Mouse (Mus musculus) limb, embryonic 13.5 days (tissue): Measurements from ENCODE around the gene Cdh6. TPM values are rescaled to one million over a fixed set of nuclear protein-coding genes. Genes with fewer than 3 reads are reported as not detected.

Experiments
- ATAC-seq: fragments of 200-750 bp; cut with Nextera tagmentation; 2 replicates; pipeline ENCODE4 v1.8.0; 2017; ENCODE audit warnings: low read depth, moderate number of reproducible peaks, moderate TSS enrichment; ENCODE audit not compliant: low FRiP score
- H3K27ac ChIP-seq: fragments of 300-500 bp; sonication (generic); 2 replicates; pipeline ENCODE4 v1.5.1; 2015; ENCODE audit warnings: inconsistent platforms, mild to moderate bottlenecking, moderate library complexity
- H3K27me3 ChIP-seq: fragments of 300-500 bp; sonication (generic); 2 replicates; pipeline ENCODE4 v1.6.1; 2015; ENCODE audit warnings: mild to moderate bottlenecking, inconsistent platforms
- H3K36me3 ChIP-seq: fragments of 300-500 bp; sonication (generic); 2 replicates; pipeline ENCODE4 v1.6.1; 2015; ENCODE audit warnings: inconsistent platforms, mild to moderate bottlenecking, moderate library complexity
- H3K4me1 ChIP-seq: fragments of 300-500 bp; sonication (generic); 2 replicates; pipeline ENCODE4 v1.6.1; 2015; ENCODE audit warnings: inconsistent platforms
- H3K4me2 ChIP-seq: fragments of 300-500 bp; sonication (generic); replicated peaks from 2 replicates; pipeline ENCODE4 v1.6.1; 2015; ENCODE audit warnings: inconsistent platforms, mild to moderate bottlenecking, moderate library complexity
- H3K4me3 ChIP-seq: fragments of 300-500 bp; sonication (generic); 2 replicates; pipeline ENCODE4 v1.5.1; 2015; ENCODE audit warnings: moderate library complexity, mild to moderate bottlenecking, inconsistent platforms
- H3K9ac ChIP-seq: fragments of 300-500 bp; sonication (generic); 2 replicates; pipeline ENCODE4 v1.6.1; 2015; ENCODE audit warnings: mild to moderate bottlenecking, inconsistent platforms
- H3K9me3 ChIP-seq: fragments of 300-500 bp; sonication (generic); 2 replicates; pipeline ENCODE4 v1.6.1; 2016; ENCODE audit warnings: inconsistent platforms
- WGBS: fragments of 180-500 bp; shearing (Covaris S2); methylation state at CpG from one replicate; pipeline ENCODE4 v1.1.7; 2015; 5-methylcytosine and 5-hydroxymethylcytosine counted together
- polyA plus RNA-seq: library from polyadenylated mRNA; unstranded; fragments of >200 nt; fragmentation: Nextera tagmentation; extraction: Ambion mirVana; gene quantifications from 2 replicates; pipeline ENCODE4 v1.2.1, GENCODE M21; 2015

Gene Cdh6
- 13.3 and 14.3 TPM in 2 replicates for polyA plus RNA-seq

- Histone ChIP-seq H3K4me3 (peak within 1 kb of the TSS; percentile 58), H3K27ac (peak within 1 kb of the TSS; percentile 66), H3K27me3 (peaks cover 27% of the 10 kb centered on the region), H3K9me3 (no peaks in the 10 kb centered on the region), H3K4me2 (peak within 1 kb of the TSS; percentile 90), H3K36me3 (no peaks in the 10 kb centered on the region), H3K9ac (peak within 1 kb of the TSS; percentile 74), H3K4me1 (peaks cover 19% of the 10 kb centered on the region)
- under 1% methylated on average over 41 of the region's 42 CpGs for WGBS
- peak; percentile 79 for ATAC-seq
Observed at GRCm38 (mm10) chr15:13173071-13173778, at the start of gene Cdh6. Cdh6 (minus strand) TSS chr15:13173675.

GRCm38 (mm10) chr15:13219727-13220454 is 46.4 kb upstream of the Cdh6 start:
- Histone ChIP-seq H3K4me1 (no peaks in the 10 kb centered on the region), H3K4me2 (no peak overlapping the region), H3K9me3 (no peaks in the 10 kb centered on the region), H3K27ac (no peak overlapping the region), H3K9ac (no peak overlapping the region), H3K36me3 (no peaks in the 10 kb centered on the region), H3K27me3 (no peaks in the 10 kb centered on the region), H3K4me3 (no peak overlapping the region)
- ATAC-seq = no peak
- WGBS = 70% methylated on average over 9 of the region's 9 CpGs

GRCm38 (mm10) chr15:13217800-13218199 is 44.3 kb upstream of the Cdh6 start:
- 86% methylated on average over 3 of the region's 3 CpGs for WGBS
- no peak overlapping the region for H3K4me2 ChIP-seq
- no peaks in the 10 kb centered on the region for H3K36me3 ChIP-seq
- H3K9ac ChIP-seq = no peak overlapping the region
- no peaks in the 10 kb centered on the region for H3K9me3 ChIP-seq
- no peak for ATAC-seq
- H3K4me1 ChIP-seq = no peaks in the 10 kb centered on the region
- no peak overlapping the region for H3K4me3 ChIP-seq
- no peaks in the 10 kb centered on the region for H3K27me3 ChIP-seq
- H3K27ac ChIP-seq = no peak overlapping the region

GRCm38 (mm10) chr15:13217161-13217560 is 43.7 kb upstream of the Cdh6 start:
- no peak for ATAC-seq
- Histone ChIP-seq H3K4me2 (no peak overlapping the region), H3K36me3 (no peaks in the 10 kb centered on the region), H3K27ac (no peak overlapping the region), H3K4me3 (no peak overlapping the region), H3K27me3 (no peaks in the 10 kb centered on the region), H3K9me3 (no peaks in the 10 kb centered on the region), H3K9ac (no peak overlapping the region), H3K4me1 (no peaks in the 10 kb centered on the region)
- WGBS = 93% methylated on average over 1 of the region's 1 CpGs

GRCm38 (mm10) chr15:13212956-13213355 is 39.5 kb upstream of the Cdh6 start:
- ATAC-seq = no peak
- Histone ChIP-seq H3K36me3 (no peaks in the 10 kb centered on the region), H3K27me3 (no peaks in the 10 kb centered on the region), H3K4me1 (no peaks in the 10 kb centered on the region), H3K4me3 (no peak overlapping the region), H3K27ac (no peak overlapping the region), H3K4me2 (no peak overlapping the region), H3K9ac (no peak overlapping the region), H3K9me3 (no peaks in the 10 kb centered on the region)
- WGBS = 92% methylated on average over 1 of the region's 1 CpGs

GRCm38 (mm10) chr15:13212027-13212685 is 38.7 kb upstream of the Cdh6 start:
- Histone ChIP-seq H3K36me3 (no peaks in the 10 kb centered on the region), H3K4me3 (no peak overlapping the region), H3K9ac (no peak overlapping the region), H3K4me2 (no peak overlapping the region), H3K27ac (no peak overlapping the region), H3K4me1 (no peaks in the 10 kb centered on the region), H3K27me3 (no peaks in the 10 kb centered on the region), H3K9me3 (no peaks in the 10 kb centered on the region)
- WGBS = 47% methylated on average over 4 of the region's 4 CpGs
- ATAC-seq = no peak

GRCm38 (mm10) chr15:13210186-13210585 is 36.7 kb upstream of the Cdh6 start:
- Histone ChIP-seq H3K27me3 (no peaks in the 10 kb centered on the region), H3K9ac (no peak overlapping the region), H3K36me3 (no peaks in the 10 kb centered on the region), H3K4me1 (no peaks in the 10 kb centered on the region), H3K4me2 (no peak overlapping the region), H3K27ac (no peak overlapping the region), H3K4me3 (no peak overlapping the region), H3K9me3 (no peaks in the 10 kb centered on the region)
- 92% methylated on average over 6 of the region's 6 CpGs for WGBS
- no peak for ATAC-seq

- no peaks in the 10 kb centered on the region for H3K27me3 ChIP-seq
- no peak overlapping the region for H3K9ac ChIP-seq
- no peaks in the 10 kb centered on the region for H3K9me3 ChIP-seq
- WGBS = 85% methylated on average over 7 of the region's 7 CpGs
- no peak for ATAC-seq
- no peaks in the 10 kb centered on the region for H3K4me1 ChIP-seq
- no peak overlapping the region for H3K4me2 ChIP-seq
- no peak overlapping the region for H3K27ac ChIP-seq
- H3K36me3 ChIP-seq = no peaks in the 10 kb centered on the region
- no peak overlapping the region for H3K4me3 ChIP-seq
Observed at GRCm38 (mm10) chr15:13208716-13209115, 35.2 kb upstream of the Cdh6 start.

- Histone ChIP-seq H3K27me3 (no peaks in the 10 kb centered on the region), H3K4me2 (no peak overlapping the region), H3K9ac (no peak overlapping the region), H3K27ac (no peak overlapping the region), H3K4me1 (no peaks in the 10 kb centered on the region), H3K4me3 (no peak overlapping the region), H3K36me3 (no peaks in the 10 kb centered on the region), H3K9me3 (no peaks in the 10 kb centered on the region)
- no peak for ATAC-seq
- WGBS = 35% methylated on average over 1 of the region's 1 CpGs
Observed at GRCm38 (mm10) chr15:13196237-13196636, 22.8 kb upstream of the Cdh6 start.

- Histone ChIP-seq H3K9me3 (no peaks in the 10 kb centered on the region), H3K9ac (no peak overlapping the region), H3K36me3 (no peaks in the 10 kb centered on the region), H3K4me1 (no peaks in the 10 kb centered on the region), H3K4me3 (no peak overlapping the region), H3K27ac (no peak overlapping the region), H3K4me2 (no peak overlapping the region), H3K27me3 (no peaks in the 10 kb centered on the region)
- no peak for ATAC-seq
Observed at GRCm38 (mm10) chr15:13194048-13194447, 20.6 kb upstream of the Cdh6 start.

GRCm38 (mm10) chr15:13193076-13193475 is 19.6 kb upstream of the Cdh6 start:
- ATAC-seq = no peak
- WGBS = 75% methylated on average over 11 of the region's 11 CpGs
- Histone ChIP-seq H3K4me3 (no peak overlapping the region), H3K27me3 (no peaks in the 10 kb centered on the region), H3K4me1 (no peaks in the 10 kb centered on the region), H3K9ac (no peak overlapping the region), H3K27ac (no peak overlapping the region), H3K9me3 (no peaks in the 10 kb centered on the region), H3K4me2 (no peak overlapping the region), H3K36me3 (no peaks in the 10 kb centered on the region)

GRCm38 (mm10) chr15:13183661-13184060 is 10.2 kb upstream of the Cdh6 start:
- Histone ChIP-seq H3K27ac (no peak overlapping the region), H3K36me3 (no peaks in the 10 kb centered on the region), H3K4me3 (no peak overlapping the region), H3K9me3 (no peaks in the 10 kb centered on the region), H3K27me3 (no peaks in the 10 kb centered on the region), H3K9ac (no peak overlapping the region), H3K4me1 (no peaks in the 10 kb centered on the region), H3K4me2 (no peak overlapping the region)
- 88% methylated on average over 5 of the region's 5 CpGs for WGBS
- ATAC-seq = no peak
